Mouse (Mus musculus) midbrain, postnatal 0 days (tissue): ENCODE results near the gene Atp6v1g1. TPM values are rescaled to one million over a fixed set of nuclear protein-coding genes. Genes with fewer than 3 reads are reported as not detected.

Source experiments
- ATAC-seq: fragments of 200-750 bp; cut with Nextera tagmentation; 2 replicates; pipeline ENCODE4 v1.8.0; 2017; ENCODE audit warnings: moderate number of reproducible peaks, mild to moderate bottlenecking, moderate TSS enrichment, moderate library complexity; ENCODE audit not compliant: low FRiP score
- DNase-seq: peaks from one replicate; pipeline ENCODE4 v3.0.0-alpha.2; 2015; ENCODE audit warnings: low spot score
- H3K27ac ChIP-seq: fragments of 300-500 bp; sonication (generic); 2 replicates; pipeline ENCODE4 v1.5.1; 2014; ENCODE audit warnings: low read depth, mild to moderate bottlenecking, low read length, mixed read lengths
- H3K27me3 ChIP-seq: fragments of 300-500 bp; sonication (generic); 2 replicates; pipeline ENCODE4 v1.6.1; 2014; ENCODE audit warnings: low read length, control low read depth, mixed read lengths; ENCODE audit not compliant: insufficient read depth
- H3K36me3 ChIP-seq: fragments of 300-500 bp; sonication (generic); 2 replicates; pipeline ENCODE4 v1.6.1; 2014; ENCODE audit warnings: low read length, control low read depth, mixed read lengths; ENCODE audit not compliant: insufficient read depth
- H3K4me1 ChIP-seq: fragments of 300-500 bp; sonication (generic); 2 replicates; pipeline ENCODE4 v1.6.1; 2014; ENCODE audit warnings: mild to moderate bottlenecking, control low read depth, antibody characterized with exemption, low read length, mixed read lengths; ENCODE audit not compliant: insufficient read depth
- H3K4me2 ChIP-seq: fragments of 300-500 bp; sonication (generic); 2 replicates; pipeline ENCODE4 v1.6.1; 2014; ENCODE audit warnings: low read depth, mild to moderate bottlenecking, low read length, mixed read lengths; ENCODE audit not compliant: poor library complexity, severe bottlenecking
- H3K4me3 ChIP-seq: fragments of 300-500 bp; sonication (generic); 2 replicates; pipeline ENCODE4 v1.5.1; 2014; ENCODE audit warnings: low read depth, mild to moderate bottlenecking, low read length, moderate library complexity
- H3K9ac ChIP-seq: fragments of 300-500 bp; sonication (generic); replicated peaks from 2 replicates; pipeline ENCODE4 v1.6.1; 2014; ENCODE audit warnings: mild to moderate bottlenecking, low read length, moderate library complexity, mixed read lengths; ENCODE audit not compliant: poor library complexity, severe bottlenecking
- H3K9me3 ChIP-seq: fragments of 300-500 bp; sonication (generic); 2 replicates; pipeline ENCODE4 v1.6.1; 2016; ENCODE audit warnings: low read length, control low read depth
- CTCF ChIP-seq: IDR thresholded peaks from 2 replicates; pipeline ENCODE4 v1.5.1; 2016; ENCODE audit warnings: antibody characterized with exemption, mild to moderate bottlenecking
- WGBS: fragments of 180-500 bp; shearing (Covaris S2); extraction: QIAGEN DNeasy Blood & Tissue Kit; methylation state at CpG from one replicate; pipeline ENCODE4 v1.1.7; 2014; 5-methylcytosine and 5-hydroxymethylcytosine counted together
- polyA plus RNA-seq: library from polyadenylated mRNA; unstranded; fragments of >200 nt; fragmentation: Nextera tagmentation; extraction: Ambion mirVana; gene quantifications from 2 replicates; pipeline ENCODE4 v1.2.1, GENCODE M21; 2015
- total RNA-seq: library from RNA; depleted of rRNA; stranded (reverse); fragments of >200 nt; gene quantifications from 2 replicates; pipeline ENCODE4 v1.2.3, GENCODE M21; 2014; rRNA removed

Atp6v1g1 gene
- total and polyA plus RNA-seq, 2 experiments from 2014 or later: 142 to 357 TPM

DNA sequence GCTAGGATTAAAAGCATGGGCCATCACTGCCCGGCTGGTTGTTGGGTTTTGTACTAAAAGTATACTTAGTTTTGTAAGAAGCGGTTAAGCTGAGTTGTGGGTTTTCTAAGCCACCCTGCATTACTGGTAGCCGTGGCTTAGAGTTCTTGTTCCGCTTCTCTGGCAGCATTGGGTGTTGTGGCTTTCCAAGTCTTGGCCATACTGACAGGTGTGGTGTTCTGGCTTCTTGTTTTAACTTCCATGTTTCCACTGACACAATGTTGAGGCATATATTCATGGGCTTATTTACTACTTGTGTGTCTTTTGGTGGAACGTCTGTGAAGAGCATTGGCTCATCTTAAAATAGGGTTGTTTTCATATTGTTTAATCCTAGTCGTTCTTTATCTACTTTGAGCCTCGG is 45.4 kb downstream of the Atp6v1g1 start:
- TF ChIP-seq CTCF: no peak
- ATAC-seq (no peak), DNase-seq (no peak)
- Histone ChIP-seq H3K4me2 (no peak overlapping the region), H3K27ac (no peak overlapping the region), H3K36me3 (no peaks in the 10 kb centered on the region), H3K27me3 (no peaks in the 10 kb centered on the region), H3K4me3 (no peak overlapping the region), H3K4me1 (no peaks in the 10 kb centered on the region), H3K9ac (no peak overlapping the region), H3K9me3 (no peaks in the 10 kb centered on the region)
- WGBS: 88% methylated on average over 7 of the region's 7 CpGs

DNA sequence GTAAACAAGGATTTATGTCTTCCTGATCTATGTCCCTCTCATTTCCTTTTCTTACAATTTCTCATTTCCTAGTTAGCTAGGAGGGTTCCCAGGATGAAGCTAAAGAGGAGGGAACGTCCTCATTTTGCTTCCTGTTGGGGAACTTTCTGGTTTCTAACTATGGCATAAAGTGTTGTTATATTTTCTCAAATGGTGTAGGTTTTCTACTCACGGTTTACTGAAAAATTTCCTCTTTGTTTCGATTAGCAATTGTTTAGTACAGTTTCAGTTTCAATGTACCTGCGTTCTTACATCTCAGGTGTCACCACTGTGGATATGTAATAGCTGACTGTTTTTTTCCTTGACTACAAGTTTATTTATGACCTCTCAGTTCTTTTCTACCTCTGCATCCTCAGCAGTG is 46.0 kb downstream of the Atp6v1g1 start:
- DNase-seq (no peak), ATAC-seq (no peak)
- 86% methylated on average over 4 of the region's 4 CpGs for WGBS
- Histone ChIP-seq H3K4me3 (no peak overlapping the region), H3K9me3 (no peaks in the 10 kb centered on the region), H3K27ac (no peak overlapping the region), H3K9ac (no peak overlapping the region), H3K4me1 (no peaks in the 10 kb centered on the region), H3K4me2 (no peak overlapping the region), H3K27me3 (no peaks in the 10 kb centered on the region), H3K36me3 (no peaks in the 10 kb centered on the region)
- TF ChIP-seq CTCF: no peak

GRCm38 (mm10) chr4:63594459-63595110 is 50.0 kb downstream of the Atp6v1g1 start:
- no peak for TF ChIP-seq CTCF
- 79% methylated on average over 5 of the region's 5 CpGs for WGBS

GRCm38 (mm10) chr4:63595259-63595658 is 50.7 kb downstream of the Atp6v1g1 start:
- Histone ChIP-seq H3K9ac (no peak overlapping the region), H3K36me3 (no peaks in the 10 kb centered on the region), H3K27me3 (no peaks in the 10 kb centered on the region), H3K27ac (no peak overlapping the region), H3K4me3 (no peak overlapping the region), H3K4me1 (no peaks in the 10 kb centered on the region), H3K4me2 (no peak overlapping the region), H3K9me3 (no peaks in the 10 kb centered on the region)
- no peak for TF ChIP-seq CTCF
- ATAC-seq (no peak), DNase-seq (no peak)
- WGBS: 84% methylated on average over 10 of the region's 10 CpGs

More at GRCm38 (mm10) chr4:63594459-63595110, 50.0 kb downstream of the Atp6v1g1 start:
- DNase-seq (no peak), ATAC-seq (no peak)
- H3K4me3 ChIP-seq: no peak overlapping the region
- no peak overlapping the region for H3K27ac ChIP-seq
- H3K4me1 ChIP-seq: no peaks in the 10 kb centered on the region
- H3K27me3 ChIP-seq: no peaks in the 10 kb centered on the region
- no peak overlapping the region for H3K4me2 ChIP-seq
- H3K9me3 ChIP-seq: no peaks in the 10 kb centered on the region
- no peak overlapping the region for H3K9ac ChIP-seq
- H3K36me3 ChIP-seq: no peaks in the 10 kb centered on the region

- H3K4me1 ChIP-seq: no peaks in the 10 kb centered on the region
- H3K36me3 ChIP-seq: no peaks in the 10 kb centered on the region
- no peak for TF ChIP-seq CTCF
- WGBS: 91% methylated on average over 4 of the region's 4 CpGs
- H3K27me3 ChIP-seq: no peaks in the 10 kb centered on the region
- ATAC-seq (no peak), DNase-seq (no peak)
- no peak overlapping the region for H3K4me2 ChIP-seq
- H3K27ac ChIP-seq: no peak overlapping the region
- H3K9me3 ChIP-seq: no peaks in the 10 kb centered on the region
- H3K9ac ChIP-seq: no peak overlapping the region
- H3K4me3 ChIP-seq: no peak overlapping the region
These were observed 51.4 kb downstream of the Atp6v1g1 start for GRCm38 (mm10) chr4:63596010-63596409.

Other genes starting within 250 kb of the Atp6v1g1 start
- gene Orm1, start 200.2 kb upstream of the Atp6v1g1 start, total RNA-seq: not detected in 2 replicates
- gene Orm1, start 200.2 kb upstream of the Atp6v1g1 start, polyA plus RNA-seq: not detected in 2 replicates
- gene Orm3, start 188.6 kb upstream of the Atp6v1g1 start, total RNA-seq: not detected in 2 replicates
- gene Orm3, start 188.6 kb upstream of the Atp6v1g1 start, polyA plus RNA-seq: not detected in 2 replicates
- gene Orm2, start 182.3 kb upstream of the Atp6v1g1 start, total RNA-seq: not detected in 2 replicates
- not detected in 2 replicates for gene Orm2, start 182.3 kb upstream of the Atp6v1g1 start, polyA plus RNA-seq
- gene Akna, start 141.4 kb upstream of the Atp6v1g1 start, total RNA-seq: 4.4 and 5.3 TPM in 2 replicates
- gene Akna, start 141.4 kb upstream of the Atp6v1g1 start, polyA plus RNA-seq: 1.9 and 2.1 TPM in 2 replicates
- gene Whrn, start 48.8 kb upstream of the Atp6v1g1 start, total RNA-seq: 14.5 and 20.1 TPM in 2 replicates
- 2.4 and 3.5 TPM in 2 replicates for gene Whrn, start 48.8 kb upstream of the Atp6v1g1 start, polyA plus RNA-seq
- 3.2 and 4.8 TPM in 2 replicates for gene Tmem268, start 14.0 kb downstream of the Atp6v1g1 start, total RNA-seq
- 4.7 and 5.0 TPM in 2 replicates for gene Tmem268, start 14.0 kb downstream of the Atp6v1g1 start, polyA plus RNA-seq
- gene Gm11213, start 60.5 kb downstream of the Atp6v1g1 start, total RNA-seq: not detected in 2 replicates
- gene Gm11213, start 60.5 kb downstream of the Atp6v1g1 start, polyA plus RNA-seq: not detected in 2 replicates
- not detected in 2 replicates for gene Tex48, start 77.7 kb downstream of the Atp6v1g1 start, total RNA-seq
- not detected in 2 replicates for gene Tex48, start 77.7 kb downstream of the Atp6v1g1 start, polyA plus RNA-seq
- not detected in 2 replicates for gene Gm11214, start 118.6 kb downstream of the Atp6v1g1 start, total RNA-seq
- not detected in 2 replicates for gene Gm11214, start 118.6 kb downstream of the Atp6v1g1 start, polyA plus RNA-seq
- gene Tnfsf15, start 200.3 kb downstream of the Atp6v1g1 start, total RNA-seq: not detected in 2 replicates
- gene Tnfsf15, start 200.3 kb downstream of the Atp6v1g1 start, polyA plus RNA-seq: not detected in 2 replicates